Mouse (Mus musculus) cortical plate, adult 2 months (tissue): Measurements from ENCODE around the gene Dthd1.

Experiments used
- CTCF ChIP-seq: fragments of 200-500 bp; IDR thresholded peaks from 2 replicates; pipeline ENCODE4 v1.5.1; 2011; ENCODE audit warnings: mild to moderate bottlenecking, control low read depth, low read length; ENCODE audit not compliant: insufficient read depth; ENCODE audit errors: extremely low read depth
- POLR2A ChIP-seq: fragments of 200-500 bp; IDR thresholded peaks from 2 replicates; pipeline ENCODE4 v1.6.1; 2011; ENCODE audit warnings: mild to moderate bottlenecking, low read length, control low read depth; ENCODE audit not compliant: insufficient read depth; ENCODE audit errors: extremely low read depth

DNA sequence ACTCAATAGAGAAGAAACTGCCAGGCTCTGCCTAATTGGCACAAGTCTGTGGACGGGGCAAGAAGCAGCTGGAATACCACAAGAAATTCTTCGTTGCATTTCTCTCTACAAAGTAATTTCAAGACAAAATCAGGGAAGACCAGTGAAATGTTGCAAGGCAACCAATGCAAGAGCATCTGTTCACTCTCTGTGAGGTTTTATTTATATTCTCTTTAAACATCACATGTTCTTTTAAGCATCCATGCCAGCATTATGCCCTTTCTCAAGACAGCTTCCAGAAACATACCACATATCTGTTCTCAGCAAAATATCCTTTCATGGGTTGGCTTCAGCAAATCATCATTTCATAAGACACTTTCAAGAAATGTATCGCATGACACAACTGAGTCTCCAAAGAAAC is 50.7 kb downstream of the Dthd1 start:
- TF ChIP-seq POLR2A, result no peak
- no peak for TF ChIP-seq CTCF
